Mouse (Mus musculus): ENCODE measurements around the gene Gnb2. TPM values are rescaled to one million over a fixed set of nuclear protein-coding genes. Genes with fewer than 3 reads are reported as not detected.

Gnb2 gene
- polyA plus RNA-seq, 1 experiment from 2014 or later, result 165 TPM

DNA sequence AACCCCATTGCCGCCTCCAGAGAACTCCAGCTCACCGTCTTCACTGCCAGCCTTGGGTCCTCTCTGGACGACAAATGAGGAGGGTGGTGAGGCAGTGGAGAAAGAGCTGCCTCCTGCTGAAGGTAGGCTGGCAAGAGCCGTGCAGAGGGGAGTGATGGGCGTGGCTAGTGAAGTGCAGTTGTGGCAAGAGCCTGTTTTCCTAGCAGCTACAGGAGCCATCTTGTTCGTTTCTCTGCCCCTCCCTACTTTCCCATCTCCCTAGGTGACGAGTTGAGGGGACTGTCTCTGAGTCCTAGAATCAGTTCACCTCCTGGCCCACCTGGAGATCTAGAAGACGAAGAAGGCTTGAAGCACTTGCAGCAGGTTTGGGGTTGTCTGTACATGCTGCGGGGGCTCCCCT, 11.4 kb downstream of the Gnb2 start:
- Histone ChIP-seq H3K9me3 (ENCODE audit: low read length) (no peaks in the 10 kb centered on the region), H3K9ac (replicated peaks) (no peak overlapping the region), H3K27ac (ENCODE audit: low read depth) (no peak overlapping the region), H3K27me3 (ENCODE audit: insufficient read depth, low read length) (no peaks in the 10 kb centered on the region), H3K4me1 (ENCODE audit: insufficient read depth) (peaks cover 4% of the 10 kb centered on the region; the same call in 1 of the 2 replicates), H3K4me3 (ENCODE audit: low read depth, low read length) (no peak overlapping the region), H3K36me3 (replicated peaks; ENCODE audit: insufficient read depth, low read length) (peaks cover 82% of the 10 kb centered on the region), H3K4me2 (ENCODE audit: low read depth, low read length) (no peak overlapping the region)
- no peak for TF ChIP-seq CTCF (IDR thresholded peaks at IDR 0.05; ENCODE audit: low read depth)
- no peak for TF ChIP-seq EP300 (IDR thresholded peaks at IDR 0.05; ENCODE audit: low read depth)
- whole genome bisulfite sequencing (ENCODE audit: insufficient replicate concordance), result 73% methylated on average over 9 of the region's 9 CpGs
- DNase-seq (no peak), ATAC-seq (no peak)

GRCm38 (mm10) chr5:137519691-137520550, 13.4 kb downstream of the Gnb2 start:
- Histone ChIP-seq H3K4me2 (ENCODE audit: low read depth, low read length) (no peak overlapping the region), H3K4me1 (ENCODE audit: insufficient read depth) (no peaks in the 10 kb centered on the region), H3K27me3 (ENCODE audit: insufficient read depth, low read length) (no peaks in the 10 kb centered on the region), H3K4me3 (ENCODE audit: low read depth, low read length) (no peak overlapping the region), H3K27ac (ENCODE audit: low read depth) (no peak overlapping the region), H3K9ac (replicated peaks) (no peak overlapping the region), H3K9me3 (ENCODE audit: low read length) (no peaks in the 10 kb centered on the region), H3K36me3 (replicated peaks; ENCODE audit: insufficient read depth, low read length) (peaks cover 63% of the 10 kb centered on the region)
- DNase-seq (no peak), ATAC-seq (no peak)
- WGBS (ENCODE audit: insufficient replicate concordance), result 90% methylated on average over 27 of the region's 27 CpGs
- TF ChIP-seq EP300 (IDR thresholded peaks at IDR 0.05; ENCODE audit: low read depth), result no peak
- TF ChIP-seq CTCF (IDR thresholded peaks at IDR 0.05; ENCODE audit: low read depth), result no peak

GRCm38 (mm10) chr5:137518436-137518835, 14.9 kb downstream of the Gnb2 start, which contains the start of gene Gigyf1:
TSS of gene Gigyf1 (plus strand) at chr5:137518548.
- Histone ChIP-seq H3K9me3 (ENCODE audit: low read length) (no peaks in the 10 kb centered on the region), H3K4me1 (ENCODE audit: insufficient read depth) (no peaks in the 10 kb centered on the region), H3K9ac (replicated peaks) (no peak within 1 kb of the TSS), H3K36me3 (replicated peaks; ENCODE audit: insufficient read depth, low read length) (peaks cover 49% of the 10 kb centered on the region), H3K4me2 (ENCODE audit: low read depth, low read length) (no peak within 1 kb of the TSS), H3K27ac (ENCODE audit: low read depth) (no peak within 1 kb of the TSS), H3K27me3 (ENCODE audit: insufficient read depth, low read length) (no peaks in the 10 kb centered on the region), H3K4me3 (ENCODE audit: low read depth, low read length) (no peak within 1 kb of the TSS)
- ATAC-seq, result peak; percentile 59
- WGBS (ENCODE audit: insufficient replicate concordance), result 77% methylated on average over 5 of the region's 5 CpGs
- TF ChIP-seq CTCF (IDR thresholded peaks at IDR 0.05; ENCODE audit: low read depth) (peak; percentile 71), EP300 (IDR thresholded peaks at IDR 0.05; ENCODE audit: low read depth) (no peak)
- DNase-seq, result peak; percentile 52

- no peak for ATAC-seq
- Histone ChIP-seq H3K9ac (replicated peaks) (no peak overlapping the region), H3K4me2 (ENCODE audit: low read depth, low read length) (no peak overlapping the region), H3K27me3 (ENCODE audit: insufficient read depth, low read length) (no peaks in the 10 kb centered on the region), H3K9me3 (ENCODE audit: low read length) (no peaks in the 10 kb centered on the region), H3K4me3 (ENCODE audit: low read depth, low read length) (no peak overlapping the region), H3K27ac (ENCODE audit: low read depth) (no peak overlapping the region), H3K4me1 (ENCODE audit: insufficient read depth) (peaks cover 11% of the 10 kb centered on the region), H3K36me3 (replicated peaks; ENCODE audit: insufficient read depth, low read length) (peaks cover 13% of the 10 kb centered on the region)
- TF ChIP-seq CTCF (IDR thresholded peaks at IDR 0.05; ENCODE audit: low read depth) (no peak), EP300 (IDR thresholded peaks at IDR 0.05; ENCODE audit: low read depth) (no peak)
- no peak for DNase-seq
- WGBS (ENCODE audit: insufficient replicate concordance), result 77% methylated on average over 3 of the region's 3 CpGs
Measured at GRCm38 (mm10) chr5:137514811-137515210, 18.5 kb downstream of the Gnb2 start.

- WGBS (ENCODE audit: insufficient replicate concordance), result 79% methylated on average over 12 of the region's 12 CpGs
- H3K27me3 ChIP-seq (ENCODE audit: insufficient read depth, low read length), result no peaks in the 10 kb centered on the region
- no peaks in the 10 kb centered on the region for H3K9me3 ChIP-seq (ENCODE audit: low read length)
- peaks cover 13% of the 10 kb centered on the region for H3K4me1 ChIP-seq (ENCODE audit: insufficient read depth)
- peaks cover 6% of the 10 kb centered on the region for H3K36me3 ChIP-seq (replicated peaks; ENCODE audit: insufficient read depth, low read length)
- H3K9ac ChIP-seq (replicated peaks), result no peak overlapping the region
- H3K4me3 ChIP-seq (ENCODE audit: low read depth, low read length), result no peak overlapping the region
- H3K27ac ChIP-seq (ENCODE audit: low read depth), result no peak overlapping the region
- DNase-seq (no peak), ATAC-seq (no peak)
- TF ChIP-seq CTCF (IDR thresholded peaks at IDR 0.05; ENCODE audit: low read depth), result no peak
- no peak for TF ChIP-seq EP300 (IDR thresholded peaks at IDR 0.05; ENCODE audit: low read depth)
- no peak overlapping the region for H3K4me2 ChIP-seq (ENCODE audit: low read depth, low read length)
Measured at GRCm38 (mm10) chr5:137513951-137514721, 19.2 kb downstream of the Gnb2 start.

Measured in liver, postnatal 0 days (tissue).